Mouse (Mus musculus) embryonic facial prominence, embryonic 11.5 days (tissue): Measurements from ENCODE around the gene Bicra. TPM values are rescaled to one million over a fixed set of nuclear protein-coding genes. Genes with fewer than 3 reads are reported as not detected.
A peak's percentile ranks its signal among the peaks of the same experiment; 100 is the strongest.

Experiments
- ATAC-seq: fragments of 200-750 bp; cut with Nextera tagmentation; replicated peaks from 2 replicates; pipeline ENCODE4 v1.8.0; 2017; ENCODE audit warnings: low read depth; ENCODE audit not compliant: insufficient number of reproducible peaks, low FRiP score, low TSS enrichment
- DNase-seq: peaks from one replicate; pipeline ENCODE4 v3.0.0-alpha.2; 2015; ENCODE audit warnings: low spot score
- H3K27ac ChIP-seq: fragments of 300-500 bp; sonication (generic); replicated peaks from 2 replicates; pipeline ENCODE4 v1.5.1; 2014; ENCODE audit warnings: mild to moderate bottlenecking, low read depth, low read length, control low read depth
- H3K27me3 ChIP-seq: fragments of 300-500 bp; sonication (generic); 2 replicates; pipeline ENCODE4 v1.6.1; 2014; ENCODE audit warnings: mild to moderate bottlenecking, low read length, moderate library complexity, mixed read lengths; ENCODE audit not compliant: control insufficient read depth, insufficient read depth
- H3K36me3 ChIP-seq: fragments of 300-500 bp; sonication (generic); replicated peaks from 2 replicates; pipeline ENCODE4 v1.6.1; 2014; ENCODE audit warnings: low read depth, mild to moderate bottlenecking, low read length, moderate library complexity, mixed read lengths; ENCODE audit not compliant: control insufficient read depth, insufficient read depth
- H3K4me1 ChIP-seq: fragments of 300-500 bp; sonication (generic); 2 replicates; pipeline ENCODE4 v1.6.1; 2014; ENCODE audit warnings: low read length, mixed read lengths; ENCODE audit not compliant: control insufficient read depth, insufficient read depth
- H3K4me2 ChIP-seq: fragments of 300-500 bp; sonication (generic); 2 replicates; pipeline ENCODE4 v1.6.1; 2014; ENCODE audit warnings: low read depth, mild to moderate bottlenecking, control low read depth, low read length, moderate library complexity
- H3K4me3 ChIP-seq: fragments of 300-500 bp; sonication (generic); 2 replicates; pipeline ENCODE4 v1.5.1; 2014; ENCODE audit warnings: low read depth, low read length, control low read depth
- H3K9ac ChIP-seq: fragments of 300-500 bp; sonication (generic); replicated peaks from 2 replicates; pipeline ENCODE4 v1.6.1; 2014; ENCODE audit warnings: mild to moderate bottlenecking, control low read depth, low read length
- H3K9me3 ChIP-seq: fragments of 300-500 bp; sonication (generic); replicated peaks from 2 replicates; pipeline ENCODE4 v1.6.1; 2016; ENCODE audit warnings: mild to moderate bottlenecking, low read length, inconsistent platforms, mixed read lengths; ENCODE audit not compliant: control insufficient read depth
- WGBS: fragments of 180-500 bp; shearing (Covaris S2); extraction: QIAGEN DNeasy Blood & Tissue Kit; methylation state at CpG from one replicate; pipeline ENCODE4 v1.1.7; 2014; 5-methylcytosine and 5-hydroxymethylcytosine counted together
- polyA plus RNA-seq: library from polyadenylated mRNA; unstranded; fragments of >200 nt; fragmentation: Nextera tagmentation; extraction: Ambion mirVana; gene quantifications from 2 replicates; pipeline ENCODE4 v1.2.1, GENCODE M21; 2014

Gene Bicra
- polyA plus RNA-seq, 1 experiment from 2014 or later: 4.2 TPM

DNA sequence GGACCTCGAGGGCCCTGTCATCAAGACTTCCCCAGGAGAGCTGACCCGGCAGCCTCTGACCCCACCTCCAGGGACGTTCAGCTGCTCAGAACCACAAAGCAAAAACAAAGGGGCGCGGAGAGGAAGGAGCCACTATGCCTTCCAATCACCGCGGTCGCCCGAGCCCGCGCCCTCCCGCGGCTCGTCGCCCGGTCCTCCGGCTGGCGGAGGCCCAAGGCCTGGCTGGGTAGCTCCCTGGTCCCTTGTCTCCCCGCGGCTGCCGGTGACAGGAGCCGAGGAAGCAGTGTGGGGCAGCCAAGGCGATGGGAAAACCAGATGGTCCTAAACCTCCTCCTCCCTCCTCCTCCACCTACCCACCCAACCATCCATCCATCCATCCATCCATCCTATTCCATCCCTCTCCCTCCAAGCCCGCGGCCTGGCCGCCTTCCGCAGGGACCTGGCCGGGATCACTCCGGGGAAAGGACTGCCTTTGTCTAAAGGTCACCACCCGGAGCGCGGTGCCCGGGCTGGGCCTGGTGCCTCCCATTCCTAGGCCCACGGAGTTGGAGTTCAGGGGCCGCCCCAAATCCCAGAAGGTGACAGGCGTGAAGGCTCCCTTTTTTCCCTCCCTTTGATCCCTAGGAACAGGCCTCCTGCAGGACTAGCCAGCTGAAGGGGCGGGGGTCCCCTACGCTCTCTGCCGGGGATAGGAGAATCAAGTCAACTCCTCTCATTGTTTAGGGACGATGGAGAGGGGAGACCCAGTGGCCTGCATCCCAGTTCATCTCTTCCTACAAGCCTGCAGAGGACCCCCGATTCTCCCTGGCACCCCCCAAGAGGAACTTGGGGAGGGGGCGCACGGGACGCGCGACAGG, 1.0 kb downstream of the Bicra start:
- Histone ChIP-seq H3K4me2 (peak overlapping the region; percentile 87), H3K4me1 (peaks cover 16% of the 10 kb centered on the region; the same call in 1 of the 2 replicates), H3K9ac (peak overlapping the region; percentile 99), H3K27ac (peak overlapping the region; percentile 98), H3K36me3 (no peaks in the 10 kb centered on the region), H3K9me3 (no peaks in the 10 kb centered on the region), H3K27me3 (no peaks in the 10 kb centered on the region), H3K4me3 (peak overlapping the region; percentile 90)
- peak; percentile 10 for ATAC-seq
- under 1% methylated on average over 43 of the region's 46 CpGs for WGBS
- peak; percentile 67 for DNase-seq

GRCm38 (mm10) chr7:16046101-16046480, 1.6 kb downstream of the Bicra start:
- no peaks in the 10 kb centered on the region for H3K27me3 ChIP-seq
- ATAC-seq (peak; percentile 16), DNase-seq (peak; percentile 80)
- H3K9me3 ChIP-seq: no peaks in the 10 kb centered on the region
- WGBS: 1% methylated on average over 7 of the region's 7 CpGs
- H3K4me2 ChIP-seq: peak overlapping the region; percentile 87
- H3K9ac ChIP-seq: peak overlapping the region; percentile 99
- H3K4me1 ChIP-seq: peaks cover 16% of the 10 kb centered on the region; the same call in 1 of the 2 replicates
- H3K4me3 ChIP-seq: peak overlapping the region; percentile 90
- peak overlapping the region; percentile 98 for H3K27ac ChIP-seq
- no peaks in the 10 kb centered on the region for H3K36me3 ChIP-seq

GRCm38 (mm10) chr7:16045538-16045937, 2.2 kb downstream of the Bicra start:
- WGBS: 52% methylated on average over 2 of the region's 2 CpGs
- peak overlapping the region; percentile 98; the same call in 1 of the 2 replicates for H3K27ac ChIP-seq

DNA sequence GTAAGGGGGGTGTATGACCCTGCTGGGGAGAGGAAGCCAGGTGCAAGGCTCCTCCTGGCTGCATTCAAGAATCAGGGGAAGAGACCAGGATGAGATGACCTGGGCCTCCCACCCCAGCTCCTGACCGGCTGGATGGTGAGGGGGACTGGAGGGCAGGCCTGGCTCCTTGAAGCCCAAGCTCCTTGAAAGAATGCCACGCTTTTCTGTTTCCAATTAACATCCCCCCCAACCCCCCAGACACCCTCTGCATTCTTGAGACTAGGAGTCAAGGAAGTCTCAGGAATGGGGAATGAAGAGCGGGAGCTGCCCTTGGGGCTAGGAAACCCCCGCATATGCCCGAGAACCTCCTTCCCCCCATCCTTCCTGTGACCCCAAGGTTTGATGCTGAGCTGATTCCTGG, 3.2 kb downstream of the Bicra start:
- no peaks in the 10 kb centered on the region for H3K36me3 ChIP-seq
- no peaks in the 10 kb centered on the region for H3K9me3 ChIP-seq
- peak; percentile 89 for DNase-seq
- peaks cover 16% of the 10 kb centered on the region; the same call in 1 of the 2 replicates for H3K4me1 ChIP-seq
- no peaks in the 10 kb centered on the region for H3K27me3 ChIP-seq
- peak overlapping the region; percentile 14; the same call in 1 of the 2 replicates for H3K4me3 ChIP-seq
- H3K27ac ChIP-seq: peak overlapping the region; percentile 98
- 12% methylated on average over 5 of the region's 5 CpGs for WGBS
- peak overlapping the region; percentile 29 for H3K4me2 ChIP-seq
- H3K9ac ChIP-seq: peak overlapping the region; percentile 40
- no peak for ATAC-seq

More at GRCm38 (mm10) chr7:16045538-16045937, 2.2 kb downstream of the Bicra start:
- ATAC-seq: no peak
- H3K4me1 ChIP-seq: peaks cover 16% of the 10 kb centered on the region; the same call in 1 of the 2 replicates
- H3K4me3 ChIP-seq: peak overlapping the region; percentile 90
- DNase-seq: peak; percentile 6
- H3K9me3 ChIP-seq: no peaks in the 10 kb centered on the region
- no peaks in the 10 kb centered on the region for H3K36me3 ChIP-seq
- peak overlapping the region; percentile 87 for H3K4me2 ChIP-seq
- peak overlapping the region; percentile 99 for H3K9ac ChIP-seq
- H3K27me3 ChIP-seq: no peaks in the 10 kb centered on the region

DNA sequence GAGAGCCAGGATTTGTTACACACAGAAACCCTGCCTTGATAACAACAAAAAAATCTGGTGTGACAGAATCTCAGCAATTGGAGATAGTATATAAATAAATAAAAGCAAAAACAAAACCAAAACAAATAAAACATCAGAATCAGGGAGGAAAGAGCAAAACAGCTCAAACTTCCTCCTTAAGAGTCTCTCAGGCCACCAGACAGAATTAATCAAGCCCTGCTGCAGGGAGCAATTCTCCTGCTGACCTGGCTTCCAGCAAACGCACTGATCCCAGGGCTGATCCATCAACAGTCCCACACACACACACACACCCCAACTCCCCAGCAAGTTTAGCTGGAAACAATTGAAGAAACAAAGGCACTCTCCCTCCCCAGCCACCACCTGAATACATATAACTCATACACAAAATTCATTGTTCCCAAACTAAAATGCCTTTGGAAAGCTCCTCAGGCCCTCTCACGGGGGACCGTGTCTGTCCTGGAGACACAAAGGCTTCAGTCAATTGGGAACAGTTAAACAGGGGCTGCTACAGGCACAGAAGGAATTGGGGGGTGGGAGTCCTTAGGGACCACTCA, 3.8 kb downstream of the Bicra start:
- Histone ChIP-seq H3K4me1 (peaks cover 16% of the 10 kb centered on the region; the same call in 1 of the 2 replicates), H3K4me2 (peak overlapping the region; percentile 29), H3K9ac (peak overlapping the region; percentile 40), H3K9me3 (no peaks in the 10 kb centered on the region), H3K27me3 (no peaks in the 10 kb centered on the region), H3K4me3 (0 out of 2 replicates have a peak overlapping the region, but pooled peaks have one; percentile 14), H3K27ac (peak overlapping the region; percentile 98), H3K36me3 (no peaks in the 10 kb centered on the region)
- DNase-seq (peak; percentile 60), ATAC-seq (no peak)
- 10% methylated on average over 3 of the region's 3 CpGs for WGBS

DNA sequence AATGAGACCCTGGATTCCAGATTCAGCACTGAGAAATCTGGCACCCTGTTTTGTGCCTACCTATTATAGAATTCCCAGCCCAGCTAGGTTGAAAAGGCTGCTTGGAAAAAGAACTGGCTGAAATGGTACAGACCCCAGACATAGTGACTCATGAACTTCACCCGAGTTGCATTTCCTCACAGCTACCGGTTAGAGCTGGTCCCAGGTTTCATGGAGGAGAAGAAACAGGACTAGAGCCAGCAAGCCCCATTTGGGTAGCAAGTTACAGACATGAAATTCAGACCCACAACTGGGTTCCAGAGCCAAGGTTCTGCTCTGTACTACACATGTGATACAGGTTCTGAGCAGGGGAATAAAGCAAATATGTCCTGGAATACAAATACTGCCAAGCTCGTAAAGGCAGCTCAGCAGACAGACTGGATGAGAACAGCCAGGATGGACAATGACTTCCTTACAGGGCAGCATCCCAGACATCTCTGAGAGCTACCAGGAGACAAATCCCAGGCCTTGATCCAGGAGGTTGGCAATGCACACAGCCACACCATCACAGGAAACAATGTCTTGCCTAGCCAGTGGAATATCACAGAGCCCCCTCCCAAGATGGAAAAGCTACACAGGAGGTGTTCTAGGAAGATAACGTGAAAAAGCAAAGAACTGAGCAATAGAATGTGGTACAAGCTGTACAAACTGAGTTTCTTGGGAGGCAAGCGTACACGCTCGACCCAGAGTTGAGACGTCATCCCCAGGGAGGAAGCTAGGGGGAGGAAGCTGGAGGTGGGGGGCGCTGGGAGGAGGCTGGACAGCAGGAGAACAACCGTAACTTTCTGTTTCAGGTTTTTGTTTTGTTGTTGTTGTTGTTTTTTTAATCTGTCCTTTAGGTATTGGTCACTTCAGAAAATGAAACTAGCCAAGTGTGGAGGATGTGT, 4.6 kb downstream of the Bicra start:
- WGBS: 56% methylated on average over 10 of the region's 10 CpGs
- no peak for DNase-seq
- no peaks in the 10 kb centered on the region for H3K36me3 ChIP-seq
- peaks cover 16% of the 10 kb centered on the region; the same call in 1 of the 2 replicates for H3K4me1 ChIP-seq
- no peak overlapping the region for H3K4me3 ChIP-seq
- no peaks in the 10 kb centered on the region for H3K9me3 ChIP-seq
- 0 out of 2 replicates have a peak overlapping the region, but pooled peaks have one; percentile 10 for H3K9ac ChIP-seq
- ATAC-seq: no peak
- no peak overlapping the region for H3K4me2 ChIP-seq
- peak overlapping the region; percentile 36; the same call in 1 of the 2 replicates for H3K27ac ChIP-seq
- H3K27me3 ChIP-seq: no peaks in the 10 kb centered on the region

DNA sequence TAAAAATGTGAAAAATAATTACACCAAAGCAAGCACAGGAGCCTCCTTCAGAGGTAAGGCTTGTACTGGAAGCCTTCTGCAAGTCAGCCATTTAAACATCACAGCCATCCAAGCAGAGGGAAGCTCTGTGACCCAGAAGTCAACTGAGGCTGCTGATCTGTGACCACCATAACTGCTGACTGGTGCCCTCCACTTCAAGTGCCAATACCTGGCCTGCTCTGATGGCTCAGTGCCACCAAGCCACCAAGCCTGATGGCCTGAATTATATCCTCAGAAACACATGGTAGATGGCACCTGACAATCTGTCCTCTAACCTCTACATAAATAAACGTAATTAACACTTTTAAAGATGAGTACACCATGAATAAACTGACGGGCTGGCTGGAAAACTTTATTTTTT, 6.5 kb downstream of the Bicra start:
- Histone ChIP-seq H3K4me2 (no peak overlapping the region), H3K9me3 (no peaks in the 10 kb centered on the region), H3K27me3 (no peaks in the 10 kb centered on the region), H3K9ac (no peak overlapping the region), H3K4me3 (no peak overlapping the region), H3K4me1 (peaks cover 16% of the 10 kb centered on the region; the same call in 1 of the 2 replicates), H3K27ac (no peak overlapping the region), H3K36me3 (no peaks in the 10 kb centered on the region)
- WGBS: 87% methylated on average over 2 of the region's 2 CpGs
- no peak for ATAC-seq
- no peak for DNase-seq
